Mouse (Mus musculus): ENCODE measurements around the gene Fam131b.

Fam131b gene

GRCm38 (mm10) chr6:42328757-42329156 lies 4.3 kb upstream of the Fam131b start:
- DNase-seq (ENCODE audit: low spot score in 2 of 2) = no peak

DNA sequence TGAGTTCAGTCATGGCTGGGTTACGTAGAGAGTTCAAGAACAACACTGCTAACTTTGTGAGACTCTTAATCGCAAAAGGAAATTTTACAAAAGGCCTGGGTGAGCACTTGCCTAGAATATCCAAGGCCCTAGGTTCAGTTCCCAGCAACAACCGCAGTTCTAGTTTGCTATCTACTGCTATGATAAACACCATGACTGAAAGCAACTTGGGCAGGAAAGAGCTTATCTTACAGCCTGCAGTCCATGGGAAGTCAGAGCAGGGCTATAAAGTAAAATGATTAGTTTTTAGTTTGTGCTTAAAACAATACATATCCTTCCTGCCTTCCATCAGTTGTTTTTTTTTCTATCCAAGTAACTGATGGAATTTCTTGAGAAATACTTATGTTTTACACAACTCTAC lies 2.1 kb upstream of the Fam131b start:
- DNase-seq (ENCODE audit: low spot score in 2 of 2) = no peak

GRCm38 (mm10) chr6:42325268-42325609 lies 796 bp upstream of the Fam131b start:
- DNase-seq (ENCODE audit: low spot score in 2 of 2) = peak; percentile 68 to 76

- no peak for DNase-seq (ENCODE audit: low spot score in 2 of 2)
Measured at GRCm38 (mm10) chr6:42324067-42324481, 369 bp downstream of the Fam131b start.

GRCm38 (mm10) chr6:42323371-42324066 lies 924 bp downstream of the Fam131b start:
- no peak for DNase-seq (ENCODE audit: low spot score in 2 of 2)

- DNase-seq (ENCODE audit: low spot score in 2 of 2) = no peak
Measured at GRCm38 (mm10) chr6:42318293-42318692, 6.2 kb downstream of the Fam131b start.

GRCm38 (mm10) chr6:42310427-42311053 lies 13.9 kb downstream of the Fam131b start:
- no peak for DNase-seq (ENCODE audit: low spot score in 2 of 2)

DNA sequence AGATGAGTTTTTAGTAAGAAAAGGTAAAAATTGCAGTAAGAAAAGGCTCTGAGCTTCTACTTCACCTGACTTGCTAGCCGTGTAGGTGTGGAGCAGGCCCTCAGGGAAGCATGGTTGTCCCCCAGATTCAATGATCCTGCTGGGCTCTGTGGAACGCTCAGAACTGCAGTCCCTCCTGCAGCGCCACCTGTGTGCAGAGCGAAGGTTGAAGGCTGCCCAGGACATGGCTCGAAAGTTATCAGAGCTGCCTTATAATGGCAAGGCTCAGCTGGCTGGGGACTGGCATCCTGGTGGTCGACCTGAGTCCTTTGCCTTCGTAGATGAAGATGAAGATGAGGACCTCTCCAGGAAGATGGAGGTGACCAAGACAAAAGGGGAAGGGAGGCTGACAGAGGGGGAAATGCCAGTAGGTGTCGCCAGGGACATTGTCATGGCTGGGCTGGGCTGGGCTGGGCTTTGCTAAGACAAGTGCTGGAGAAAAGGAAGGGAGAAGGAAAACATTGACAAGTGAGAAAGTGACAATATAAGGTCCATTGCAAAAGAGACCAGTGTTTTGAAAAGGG lies 14.5 kb downstream of the Fam131b start:
- DNase-seq (ENCODE audit: low spot score in 2 of 2) = no peak

- no peak for DNase-seq (ENCODE audit: low spot score in 2 of 2)
Measured at GRCm38 (mm10) chr6:42299362-42299761, 25.1 kb downstream of the Fam131b start.

DNA sequence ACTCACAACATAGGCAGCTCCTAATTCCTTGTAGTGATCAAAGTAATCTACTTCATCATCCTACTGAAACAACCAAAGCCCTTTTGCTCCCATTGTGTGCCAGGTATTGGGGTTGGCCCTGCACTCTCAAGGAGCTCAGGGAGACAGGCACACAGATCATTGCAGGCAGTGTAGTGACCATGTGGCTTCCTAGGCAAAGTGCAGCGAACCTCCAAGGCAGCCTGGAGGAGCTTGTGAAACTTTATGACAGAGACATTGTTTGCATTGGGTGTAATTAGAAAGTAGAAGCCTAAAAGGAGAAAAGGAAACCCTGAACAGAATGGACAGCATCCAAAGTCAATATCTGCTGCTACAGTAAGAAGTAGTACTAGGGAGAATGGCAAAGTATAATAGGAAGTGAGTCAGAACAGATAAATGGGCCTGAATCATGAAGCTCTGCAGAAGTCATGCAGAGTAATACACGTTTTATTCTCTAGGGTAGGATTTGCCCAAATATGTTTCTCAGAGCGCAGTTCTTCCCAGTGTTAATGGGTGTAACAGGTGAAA lies 28.8 kb downstream of the Fam131b start:
- no peak for DNase-seq (ENCODE audit: low spot score in 2 of 2)

GRCm38 (mm10) chr6:42293327-42293726 lies 31.1 kb downstream of the Fam131b start:
- DNase-seq (ENCODE audit: low spot score in 2 of 2) = peak in 1 of 2 experiments; percentile 58

GRCm38 (mm10) chr6:42287562-42287961 lies 36.9 kb downstream of the Fam131b start:
- DNase-seq (ENCODE audit: low spot score in 2 of 2) = no peak

DNA sequence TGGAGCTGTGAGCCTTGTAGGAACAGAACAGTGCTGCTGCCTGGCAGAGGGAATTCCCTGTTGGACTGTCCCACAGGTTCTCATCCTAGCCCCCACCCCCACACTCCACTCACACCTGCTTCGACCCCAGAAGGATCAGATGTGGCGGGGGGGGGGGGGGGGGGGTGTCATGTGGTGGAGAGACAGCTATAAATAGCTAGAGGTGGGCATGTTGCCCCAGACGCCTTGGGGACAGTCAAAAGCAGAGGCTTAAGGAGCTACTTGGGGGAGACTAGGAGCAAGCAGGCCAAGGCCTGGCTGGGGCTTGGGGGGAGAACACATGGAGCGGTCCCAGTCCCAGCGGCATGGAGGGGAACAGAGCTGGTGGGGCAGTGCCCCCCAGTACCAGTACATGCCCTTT lies 38.0 kb downstream of the Fam131b start, which contains the start of gene Clcn1:
Clcn1 (plus strand) TSS at position 238 of the 400 bp plus-strand sequence.
- no peak for DNase-seq (ENCODE audit: low spot score in 2 of 2)

DNA sequence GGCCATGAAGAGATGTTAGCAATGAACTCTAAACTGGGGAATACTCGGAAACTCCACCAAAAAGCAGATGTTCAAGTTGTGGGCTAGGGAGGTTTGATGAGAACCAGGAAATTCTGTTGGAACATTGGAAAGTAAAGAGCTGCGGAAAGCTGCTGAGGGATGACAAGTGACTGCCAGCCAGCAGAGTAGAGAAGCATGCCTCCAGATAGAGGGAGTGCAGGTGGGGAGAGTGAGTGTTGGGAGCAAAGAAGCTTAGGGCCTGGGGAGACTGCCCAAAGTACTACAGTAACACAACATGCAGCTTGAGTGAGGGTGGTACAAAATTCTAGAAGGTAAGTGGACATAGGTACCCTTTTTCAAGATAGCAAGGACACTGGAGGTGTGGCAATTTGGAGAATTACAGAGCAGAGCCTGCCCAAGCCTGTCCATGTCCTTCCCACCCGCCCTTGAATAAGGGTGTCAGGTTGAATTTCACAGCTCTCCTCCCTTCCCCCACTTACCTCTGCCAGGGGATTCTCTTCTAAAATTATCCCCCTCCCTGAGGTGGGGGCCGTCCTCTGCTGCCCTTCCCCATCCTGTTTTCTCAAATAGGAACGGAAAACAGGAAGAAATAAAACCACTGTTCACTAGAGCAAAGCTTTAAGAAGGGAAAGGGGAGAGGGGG lies 41.4 kb downstream of the Fam131b start:
- no peak for DNase-seq (ENCODE audit: low spot score in 2 of 2)

GRCm38 (mm10) chr6:42276151-42276550 lies 48.3 kb downstream of the Fam131b start:
- no peak for DNase-seq (ENCODE audit: low spot score in 2 of 2)

- DNase-seq (ENCODE audit: low spot score in 2 of 2) = no peak
Measured at GRCm38 (mm10) chr6:42270817-42271216, 53.6 kb downstream of the Fam131b start.

DNA sequence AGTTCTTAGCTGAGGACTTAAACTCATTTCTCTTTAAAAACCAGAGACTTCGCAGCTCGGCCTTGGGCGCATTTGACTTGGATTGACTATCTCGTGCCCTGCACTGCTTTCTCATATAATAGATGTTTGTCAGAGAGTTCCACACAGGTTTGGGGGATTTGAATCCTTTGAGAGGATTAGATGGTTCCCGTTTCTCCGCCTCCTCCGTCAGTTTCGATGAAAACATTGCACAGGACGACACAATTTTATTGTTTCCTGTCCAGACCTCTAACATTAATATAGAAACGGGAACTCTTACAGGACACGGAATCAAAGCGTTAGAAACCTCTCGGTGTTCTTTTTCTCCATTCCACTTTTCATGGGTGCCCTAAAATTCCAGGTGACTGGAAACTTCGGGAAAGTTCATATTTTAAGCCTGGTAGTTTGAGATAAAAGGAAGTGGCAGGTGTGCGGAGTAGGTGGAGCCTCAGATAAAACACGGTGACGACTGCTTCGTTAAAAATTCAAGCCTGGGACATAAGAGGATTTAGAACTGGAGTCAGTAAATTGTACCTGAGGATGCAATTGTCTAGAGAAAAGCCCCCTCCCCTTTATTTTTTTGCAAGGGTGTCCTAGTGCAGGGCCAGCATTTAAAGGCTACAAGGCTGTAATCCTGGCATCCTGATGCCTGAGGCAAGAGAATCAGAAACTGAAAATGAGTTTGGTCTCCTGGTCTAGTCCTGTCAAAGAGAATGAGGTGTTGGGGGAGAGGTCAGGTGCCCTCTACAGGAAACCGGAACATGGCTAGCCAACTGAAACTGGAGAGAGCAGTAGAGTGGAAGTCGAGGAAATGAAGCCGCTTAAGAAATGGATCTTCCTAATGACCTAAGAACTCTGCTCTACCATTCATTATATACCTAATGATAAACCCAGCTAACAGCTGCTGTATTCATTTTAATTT lies 58.8 kb downstream of the Fam131b start:
- DNase-seq (ENCODE audit: low spot score in 2 of 2) = peak; percentile 12 to 49

All from natural killer cell, adult 2 months (primary cell).